Mouse (Mus musculus): ENCODE measurements around the gene Suclg2. TPM values are rescaled to one million over a fixed set of nuclear protein-coding genes. Genes with fewer than 3 reads are reported as not detected.

Gene Suclg2
- polyA plus RNA-seq, 1 experiment from 2014 or later, result 83.0 TPM

GRCm38 (mm10) chr6:95581893-95582292, 136.7 kb downstream of the Suclg2 start:
- no peak overlapping the region for H3K9ac ChIP-seq (ENCODE audit: low read depth, low read length)
- 62% methylated on average over 3 of the region's 3 CpGs for WGBS
- no peaks in the 10 kb centered on the region for H3K27me3 ChIP-seq (replicated peaks; ENCODE audit: control insufficient read depth, insufficient read depth, low read length)
- no peak overlapping the region for H3K4me2 ChIP-seq
- H3K27ac ChIP-seq (ENCODE audit: low read depth, low read length), result no peak overlapping the region
- H3K4me3 ChIP-seq (ENCODE audit: low read depth, low read length), result no peak overlapping the region
- H3K9me3 ChIP-seq (ENCODE audit: control insufficient read depth, low read length), result no peaks in the 10 kb centered on the region
- DNase-seq (ENCODE audit: low spot score) (no peak), ATAC-seq (replicated peaks; ENCODE audit: low FRiP score) (no peak)
- H3K4me1 ChIP-seq (replicated peaks; ENCODE audit: control insufficient read depth, insufficient read depth, low read length), result no peaks in the 10 kb centered on the region
- H3K36me3 ChIP-seq (ENCODE audit: control insufficient read depth, insufficient read depth, low read length), result 0 out of 2 replicates have a peak, but pooled peaks cover 2% of the 10 kb centered on the region

GRCm38 (mm10) chr6:95579792-95580191, 138.8 kb downstream of the Suclg2 start:
- no peak overlapping the region for H3K4me2 ChIP-seq
- WGBS, result 81% methylated on average over 4 of the region's 4 CpGs
- no peak overlapping the region for H3K9ac ChIP-seq (ENCODE audit: low read depth, low read length)
- no peak overlapping the region for H3K4me3 ChIP-seq (ENCODE audit: low read depth, low read length)
- H3K27me3 ChIP-seq (replicated peaks; ENCODE audit: control insufficient read depth, insufficient read depth, low read length), result no peaks in the 10 kb centered on the region
- H3K36me3 ChIP-seq (ENCODE audit: control insufficient read depth, insufficient read depth, low read length), result no peaks in the 10 kb centered on the region
- H3K27ac ChIP-seq (ENCODE audit: low read depth, low read length), result no peak overlapping the region
- no peaks in the 10 kb centered on the region for H3K9me3 ChIP-seq (ENCODE audit: control insufficient read depth, low read length)
- 0 out of 2 replicates have a peak, but pooled peaks cover 2% of the 10 kb centered on the region for H3K4me1 ChIP-seq (replicated peaks; ENCODE audit: control insufficient read depth, insufficient read depth, low read length)
- ATAC-seq (replicated peaks; ENCODE audit: low FRiP score), result no peak
- no peak for DNase-seq (ENCODE audit: low spot score)

GRCm38 (mm10) chr6:95575531-95575930, 143.1 kb downstream of the Suclg2 start:
- DNase-seq (ENCODE audit: low spot score), result no peak
- no peaks in the 10 kb centered on the region; the same call in 1 of the 2 replicates for H3K36me3 ChIP-seq (ENCODE audit: control insufficient read depth, insufficient read depth, low read length)

GRCm38 (mm10) chr6:95574867-95575266, 143.7 kb downstream of the Suclg2 start:
- Histone ChIP-seq H3K9me3 (ENCODE audit: control insufficient read depth, low read length) (no peaks in the 10 kb centered on the region), H3K9ac (ENCODE audit: low read depth, low read length) (no peak overlapping the region), H3K4me2 (no peak overlapping the region), H3K4me3 (ENCODE audit: low read depth, low read length) (no peak overlapping the region), H3K27ac (ENCODE audit: low read depth, low read length) (no peak overlapping the region), H3K4me1 (replicated peaks; ENCODE audit: control insufficient read depth, insufficient read depth, low read length) (0 out of 2 replicates have a peak, but pooled peaks cover 2% of the 10 kb centered on the region), H3K27me3 (replicated peaks; ENCODE audit: control insufficient read depth, insufficient read depth, low read length) (no peaks in the 10 kb centered on the region), H3K36me3 (ENCODE audit: control insufficient read depth, insufficient read depth, low read length) (no peaks in the 10 kb centered on the region; the same call in 1 of the 2 replicates)
- WGBS, result 67% methylated on average over 3 of the region's 3 CpGs
- DNase-seq (ENCODE audit: low spot score) (no peak), ATAC-seq (replicated peaks; ENCODE audit: low FRiP score) (no peak)

More at GRCm38 (mm10) chr6:95575531-95575930, 143.1 kb downstream of the Suclg2 start:
- no peak for ATAC-seq (replicated peaks; ENCODE audit: low FRiP score)
- WGBS, result 67% methylated on average over 4 of the region's 4 CpGs
- Histone ChIP-seq H3K27me3 (replicated peaks; ENCODE audit: control insufficient read depth, insufficient read depth, low read length) (no peaks in the 10 kb centered on the region), H3K4me3 (ENCODE audit: low read depth, low read length) (no peak overlapping the region), H3K4me1 (replicated peaks; ENCODE audit: control insufficient read depth, insufficient read depth, low read length) (0 out of 2 replicates have a peak, but pooled peaks cover 2% of the 10 kb centered on the region), H3K4me2 (no peak overlapping the region), H3K9ac (ENCODE audit: low read depth, low read length) (no peak overlapping the region), H3K27ac (ENCODE audit: low read depth, low read length) (no peak overlapping the region), H3K9me3 (ENCODE audit: control insufficient read depth, low read length) (no peaks in the 10 kb centered on the region)

GRCm38 (mm10) chr6:95574389-95574788, 144.2 kb downstream of the Suclg2 start:
- Histone ChIP-seq H3K36me3 (ENCODE audit: control insufficient read depth, insufficient read depth, low read length) (no peaks in the 10 kb centered on the region; the same call in 1 of the 2 replicates), H3K4me1 (replicated peaks; ENCODE audit: control insufficient read depth, insufficient read depth, low read length) (0 out of 2 replicates have a peak, but pooled peaks cover 2% of the 10 kb centered on the region), H3K27ac (ENCODE audit: low read depth, low read length) (no peak overlapping the region), H3K4me3 (ENCODE audit: low read depth, low read length) (no peak overlapping the region), H3K9me3 (ENCODE audit: control insufficient read depth, low read length) (no peaks in the 10 kb centered on the region), H3K9ac (ENCODE audit: low read depth, low read length) (no peak overlapping the region), H3K4me2 (no peak overlapping the region), H3K27me3 (replicated peaks; ENCODE audit: control insufficient read depth, insufficient read depth, low read length) (no peaks in the 10 kb centered on the region)
- ATAC-seq (replicated peaks; ENCODE audit: low FRiP score), result no peak
- DNase-seq (ENCODE audit: low spot score), result no peak
- 76% methylated on average over 4 of the region's 4 CpGs for WGBS

- Histone ChIP-seq H3K4me1 (replicated peaks; ENCODE audit: control insufficient read depth, insufficient read depth, low read length) (0 out of 2 replicates have a peak, but pooled peaks cover 2% of the 10 kb centered on the region), H3K9me3 (ENCODE audit: control insufficient read depth, low read length) (no peaks in the 10 kb centered on the region), H3K36me3 (ENCODE audit: control insufficient read depth, insufficient read depth, low read length) (no peaks in the 10 kb centered on the region; the same call in 1 of the 2 replicates), H3K27me3 (replicated peaks; ENCODE audit: control insufficient read depth, insufficient read depth, low read length) (no peaks in the 10 kb centered on the region), H3K4me2 (no peak overlapping the region), H3K27ac (ENCODE audit: low read depth, low read length) (no peak overlapping the region), H3K4me3 (ENCODE audit: low read depth, low read length) (no peak overlapping the region), H3K9ac (ENCODE audit: low read depth, low read length) (no peak overlapping the region)
- DNase-seq (ENCODE audit: low spot score), result no peak
- no peak for ATAC-seq (replicated peaks; ENCODE audit: low FRiP score)
- 89% methylated on average over 3 of the region's 3 CpGs for WGBS
Measured at GRCm38 (mm10) chr6:95573035-95573759, 145.4 kb downstream of the Suclg2 start.

GRCm38 (mm10) chr6:95571620-95572019, 147.0 kb downstream of the Suclg2 start:
- DNase-seq (ENCODE audit: low spot score), result no peak
- no peaks in the 10 kb centered on the region for H3K9me3 ChIP-seq (ENCODE audit: control insufficient read depth, low read length)
- H3K27ac ChIP-seq (ENCODE audit: low read depth, low read length), result no peak overlapping the region
- H3K9ac ChIP-seq (ENCODE audit: low read depth, low read length), result no peak overlapping the region
- no peak for ATAC-seq (replicated peaks; ENCODE audit: low FRiP score)
- 82% methylated on average over 3 of the region's 3 CpGs for WGBS
- no peak overlapping the region for H3K4me3 ChIP-seq (ENCODE audit: low read depth, low read length)
- H3K4me2 ChIP-seq, result no peak overlapping the region
- 0 out of 2 replicates have a peak, but pooled peaks cover 2% of the 10 kb centered on the region for H3K4me1 ChIP-seq (replicated peaks; ENCODE audit: control insufficient read depth, insufficient read depth, low read length)
- no peaks in the 10 kb centered on the region for H3K27me3 ChIP-seq (replicated peaks; ENCODE audit: control insufficient read depth, insufficient read depth, low read length)
- no peaks in the 10 kb centered on the region; the same call in 1 of the 2 replicates for H3K36me3 ChIP-seq (ENCODE audit: control insufficient read depth, insufficient read depth, low read length)

GRCm38 (mm10) chr6:95563355-95564009, 155.1 kb downstream of the Suclg2 start:
- Histone ChIP-seq H3K4me1 (replicated peaks; ENCODE audit: control insufficient read depth, insufficient read depth, low read length) (no peaks in the 10 kb centered on the region), H3K36me3 (ENCODE audit: control insufficient read depth, insufficient read depth, low read length) (no peaks in the 10 kb centered on the region), H3K4me2 (no peak overlapping the region), H3K27ac (ENCODE audit: low read depth, low read length) (no peak overlapping the region), H3K27me3 (replicated peaks; ENCODE audit: control insufficient read depth, insufficient read depth, low read length) (no peaks in the 10 kb centered on the region), H3K9me3 (ENCODE audit: control insufficient read depth, low read length) (no peaks in the 10 kb centered on the region), H3K9ac (ENCODE audit: low read depth, low read length) (no peak overlapping the region), H3K4me3 (ENCODE audit: low read depth, low read length) (no peak overlapping the region)
- WGBS, result 90% methylated on average over 2 of the region's 2 CpGs
- DNase-seq (ENCODE audit: low spot score) (no peak), ATAC-seq (replicated peaks; ENCODE audit: low FRiP score) (no peak)
